Mouse (Mus musculus) stomach, embryonic 16.5 days (tissue): Measurements from ENCODE around the gene Terb1. TPM values are rescaled to one million over a fixed set of nuclear protein-coding genes. Genes with fewer than 3 reads are reported as not detected.

Experiments used
- polyA plus RNA-seq: library from polyadenylated mRNA; unstranded; fragments of >200 nt; fragmentation: Nextera tagmentation; extraction: Ambion mirVana; gene quantifications from 2 replicates; pipeline ENCODE4 v1.2.1, GENCODE M21; 2015

The Terb1 gene
- polyA plus RNA-seq, 1 experiment from 2014 or later = 0.14 TPM

Other genes with a start within 250 kb of the Terb1 start
- gene Cmtm2a, start 216.7 kb downstream of the Terb1 start, polyA plus RNA-seq = not detected in 2 replicates
- gene Gm45711, start 199.8 kb downstream of the Terb1 start, polyA plus RNA-seq = not detected in 2 replicates
- gene Cmtm1, start 199.8 kb downstream of the Terb1 start, polyA plus RNA-seq = not detected in 2 replicates
- gene Gm11020, start 188.3 kb downstream of the Terb1 start, polyA plus RNA-seq = not detected in 2 replicates
- gene Cmtm2b, start 187.7 kb downstream of the Terb1 start, polyA plus RNA-seq = not detected in 2 replicates
- 120 and 129 TPM in 2 replicates for gene Cmtm3, start 170.5 kb downstream of the Terb1 start, polyA plus RNA-seq
- gene Cmtm4, start 114.1 kb downstream of the Terb1 start, polyA plus RNA-seq = 4.3 and 4.7 TPM in 2 replicates
- 63.5 and 67.6 TPM in 2 replicates for gene Dync1li2, start 66.9 kb downstream of the Terb1 start, polyA plus RNA-seq
- 86.4 and 89.4 TPM in 2 replicates for gene Nae1, start 24.7 kb upstream of the Terb1 start, polyA plus RNA-seq
- 1.5 and 1.6 TPM in 2 replicates for gene Car7, start 24.8 kb upstream of the Terb1 start, polyA plus RNA-seq
- 13.3 and 14.1 TPM in 2 replicates for gene Pdp2, start 81.5 kb upstream of the Terb1 start, polyA plus RNA-seq
- 1.6 and 2.0 TPM in 2 replicates for gene Cdh16, start 114.5 kb upstream of the Terb1 start, polyA plus RNA-seq
- gene Rrad, start 121.4 kb upstream of the Terb1 start, polyA plus RNA-seq = 9.2 and 14.4 TPM in 2 replicates
- 92.6 and 93.6 TPM in 2 replicates for gene Ciao2b, start 132.1 kb upstream of the Terb1 start, polyA plus RNA-seq
- 1.3 and 1.4 TPM in 2 replicates for gene Ces2a, start 224.1 kb upstream of the Terb1 start, polyA plus RNA-seq